Mouse (Mus musculus): ENCODE data around the gene Polr1a.

Polr1a gene

DNA sequence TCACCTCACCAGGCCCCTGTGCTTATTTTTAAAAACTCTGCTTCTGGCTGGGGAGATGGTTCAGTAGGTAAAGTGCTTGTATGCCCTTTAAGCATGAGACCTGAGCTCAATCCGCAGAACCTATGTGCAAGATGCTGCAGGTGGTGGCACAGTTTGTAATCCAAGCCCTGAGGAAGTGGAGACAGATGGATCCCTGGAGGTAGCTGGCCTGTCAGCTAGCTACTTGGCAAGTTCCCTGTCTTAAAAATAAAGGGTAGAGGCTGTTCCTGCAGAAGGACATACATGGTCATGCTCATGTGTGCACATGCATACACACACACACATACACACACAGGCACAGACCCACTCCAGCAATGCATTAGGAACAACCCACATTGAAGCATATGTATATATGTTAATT lies 88.4 kb downstream of the Polr1a start:
- in situ Hi-C loops (cut with MboI, MseI), result no loop called here

DNA sequence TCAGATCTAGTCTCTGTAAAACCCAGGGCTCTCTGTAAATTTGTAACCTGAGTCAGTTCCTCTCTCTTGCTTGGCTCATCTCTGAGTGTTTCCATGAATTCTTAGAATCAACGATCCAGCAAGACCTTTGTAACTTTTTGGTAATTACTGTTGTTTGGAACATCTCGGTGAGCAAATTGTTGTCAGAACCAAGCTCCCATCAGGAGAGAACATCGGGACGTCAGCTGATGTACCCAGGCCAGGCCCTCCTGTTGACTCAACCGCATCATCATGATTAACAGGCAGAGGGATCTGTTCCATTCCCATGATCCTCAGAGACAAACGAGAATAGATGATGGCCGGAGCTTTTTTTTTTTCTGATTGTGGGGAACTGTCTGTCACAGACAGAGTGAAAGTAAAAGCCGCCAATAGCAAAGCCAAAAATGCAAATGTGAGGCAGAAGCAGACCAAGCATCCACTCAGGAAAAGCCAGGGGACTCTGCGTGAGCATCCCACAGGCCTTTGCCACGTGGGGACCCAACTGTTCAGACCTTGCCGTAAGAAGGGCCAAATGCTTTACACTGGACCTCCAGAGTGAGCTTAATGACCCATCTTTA lies 91.2 kb downstream of the Polr1a start:
- in situ Hi-C loops (cut with MboI, MseI), result loop anchor here (10.0 kb wide), 1 partner anchor 165 kb away; no protein-coding TSS in a partner anchor

GRCm38 (mm10) chr6:72001220-72001777 lies 92.4 kb downstream of the Polr1a start:
- in situ Hi-C loops (cut with MboI, MseI), result loop anchor here (10.0 kb wide), 1 partner anchor 164 kb away; no protein-coding TSS in a partner anchor

GRCm38 (mm10) chr6:72007411-72008212 lies 98.8 kb downstream of the Polr1a start:
- in situ Hi-C loops (cut with MboI, MseI), result loop anchor here (10.0 kb wide), 1 partner anchor 157 kb away; no protein-coding TSS in a partner anchor

GRCm38 (mm10) chr6:72008213-72008655 lies 99.4 kb downstream of the Polr1a start:
- in situ Hi-C loops (cut with MboI, MseI), result loop anchor here (10.0 kb wide), 1 partner anchor 157 kb away; no protein-coding TSS in a partner anchor

DNA sequence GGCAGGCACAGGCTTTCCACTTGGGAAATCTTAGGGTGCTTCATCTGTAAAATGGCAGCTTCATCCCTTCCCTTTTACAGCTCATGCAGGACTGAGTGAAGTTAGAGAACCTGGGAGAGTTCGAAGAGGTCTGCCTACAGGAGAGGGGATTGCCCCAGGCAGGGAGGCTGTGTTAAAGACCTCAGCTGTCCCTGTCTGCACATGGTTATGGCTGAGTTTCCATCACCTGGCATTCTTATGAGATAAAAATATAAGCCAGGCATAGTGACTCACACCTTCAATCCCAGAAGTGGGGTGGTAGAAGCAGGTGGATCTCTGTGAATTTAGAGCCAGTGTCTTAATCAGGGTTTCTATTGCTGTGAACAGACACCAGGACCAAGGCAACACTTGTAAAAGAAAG lies 100.6 kb downstream of the Polr1a start:
- in situ Hi-C loops (cut with MboI, MseI), result loop anchor here (10.0 kb wide), 1 partner anchor 155 kb away; no protein-coding TSS in a partner anchor

- in situ Hi-C loops (cut with MboI, MseI), result no loop called here
These were observed 105.2 kb downstream of the Polr1a start for GRCm38 (mm10) chr6:72014033-72014432.

GRCm38 (mm10) chr6:72018052-72018451 lies 109.2 kb downstream of the Polr1a start:
- in situ Hi-C loops (cut with MboI, MseI), result no loop called here

- in situ Hi-C loops (cut with MboI, MseI), result no loop called here
These were observed 116.6 kb downstream of the Polr1a start for GRCm38 (mm10) chr6:72025497-72025896.

DNA sequence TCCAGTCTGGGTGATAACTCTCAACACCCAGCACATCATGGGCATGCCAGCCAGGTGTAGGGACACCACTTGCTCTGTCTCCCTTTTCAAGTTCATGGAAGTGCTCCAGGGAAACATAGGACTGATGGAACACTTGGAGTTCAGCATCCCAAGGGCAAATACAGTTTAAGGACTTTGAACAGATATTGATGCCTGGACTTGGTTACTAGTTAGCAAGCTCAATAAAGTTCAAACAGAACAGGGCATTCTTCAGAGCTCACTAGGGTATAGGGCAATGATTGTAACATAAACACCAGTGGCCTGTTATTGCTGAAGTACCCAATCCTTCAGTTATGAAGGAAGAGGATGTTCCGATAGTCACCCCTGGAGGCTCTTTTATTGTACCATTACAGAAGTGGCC lies 119.2 kb downstream of the Polr1a start:
- in situ Hi-C loops (cut with MboI, MseI), result no loop called here

DNA sequence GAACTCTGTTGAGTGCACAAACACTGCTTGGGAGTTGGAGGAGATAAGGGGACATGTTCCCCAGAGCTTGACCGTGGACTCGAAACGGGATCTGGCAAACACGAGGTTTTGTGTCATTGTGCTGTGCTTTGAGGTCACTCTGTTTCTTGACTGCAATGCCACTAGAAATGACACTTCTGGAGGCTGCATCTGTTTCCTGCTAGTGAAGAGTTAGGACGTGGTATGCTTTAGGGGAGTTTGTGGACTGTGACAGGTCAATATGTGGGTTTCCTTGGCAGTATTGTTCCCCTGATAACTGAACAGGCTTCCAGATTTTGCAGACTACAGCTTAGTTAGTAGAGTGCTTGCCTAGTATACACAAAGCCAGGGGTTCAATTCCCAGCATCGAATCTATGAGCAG lies 120.8 kb downstream of the Polr1a start:
- in situ Hi-C loops (cut with MboI, MseI), result no loop called here

Data from T-helper 2 cell (primary cell).